ENCODE assay signal across 8 mouse cellular contexts in the genomic region with DNA sequence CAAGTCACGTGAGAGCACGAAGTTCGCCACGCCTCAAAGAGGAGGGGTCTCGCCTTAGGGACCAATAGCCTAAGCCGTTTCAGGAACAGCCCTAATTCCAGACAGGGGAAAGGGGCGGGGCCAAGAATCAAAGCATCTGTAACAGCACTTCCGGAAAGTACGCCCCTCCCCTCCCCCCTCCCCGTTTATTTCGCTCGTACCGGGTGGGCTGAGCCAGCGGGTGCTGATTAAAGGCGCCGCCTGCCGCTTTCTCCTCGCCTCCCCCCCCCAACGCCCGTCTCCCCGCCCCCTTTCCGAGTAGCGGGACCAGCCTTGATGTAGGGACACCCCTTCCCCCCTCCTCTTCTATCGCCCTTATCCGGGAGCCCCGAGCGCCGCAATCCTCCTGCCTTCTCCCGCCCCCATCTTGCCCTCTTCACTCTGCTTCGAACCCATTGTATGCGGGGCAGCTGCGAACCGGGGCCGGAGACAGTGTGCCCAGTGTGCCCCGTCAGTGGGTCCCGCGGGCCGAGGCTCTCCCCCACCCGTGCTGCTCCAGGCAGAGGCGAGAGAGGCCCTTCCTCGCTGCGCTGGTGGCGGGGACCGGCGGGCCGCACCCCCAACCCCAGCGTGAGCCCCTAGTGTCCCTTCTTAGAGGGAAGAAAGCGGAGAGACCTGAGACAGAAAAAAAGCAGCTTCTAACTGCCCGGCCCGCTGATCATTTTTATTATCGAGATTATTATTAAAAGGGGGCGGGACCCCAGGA. TPM values are rescaled to one million over a fixed set of nuclear protein-coding genes. Genes with fewer than 3 reads are reported as not detected.
DNase-seq lines count a peak whose midpoint lies in the region; ATAC-seq and TF ChIP-seq lines count a peak whose summit lies in the region.

No protein-coding gene starts in this region.

- TF ChIP-seq POLR2A in heart, adult 2 months (IDR thresholded peaks at IDR 0.05; ENCODE audit: insufficient read depth, low read depth, low read length), result 0 out of 2 replicates have a peak, but pooled peaks have one; percentile 61

- ATAC-seq in embryonic facial prominence, embryonic 14.5 days (ENCODE audit: low read depth), result peak; percentile 84
- peak; percentile 91 for ATAC-seq in limb, embryonic 13.5 days (ENCODE audit: low FRiP score, low read depth)
- peak; percentile 86 for ATAC-seq in midbrain, embryonic 16.5 days

- peaks cover 1% of the 10 kb centered on the region for H3K36me3 ChIP-seq in embryonic facial prominence, embryonic 14.5 days (ENCODE audit: control insufficient read depth, insufficient read depth, low read length)
- H3K36me3 ChIP-seq in heart, adult 2 months (ENCODE audit: control insufficient read depth, insufficient read depth, low read length), result peaks cover 5% of the 10 kb centered on the region; the same call in 1 of the 2 replicates
- H3K36me3 ChIP-seq in limb, embryonic 13.5 days, result no peaks in the 10 kb centered on the region
- no peaks in the 10 kb centered on the region for H3K36me3 ChIP-seq in midbrain, embryonic 16.5 days (ENCODE audit: control insufficient read depth, insufficient read depth, low read length)

- peak overlapping the region; percentile 97 for H3K4me2 ChIP-seq in embryonic facial prominence, embryonic 14.5 days (ENCODE audit: low read depth, low read length)
- peak overlapping the region; percentile 99 for H3K4me2 ChIP-seq in limb, embryonic 13.5 days (replicated peaks)
- peak overlapping the region; percentile 89 for H3K4me2 ChIP-seq in midbrain, embryonic 16.5 days (ENCODE audit: low read length)

- peak overlapping the region; percentile 99 for H3K27ac ChIP-seq in embryonic facial prominence, embryonic 14.5 days (replicated peaks; ENCODE audit: low read depth, low read length)
- peak overlapping the region; percentile 99 for H3K27ac ChIP-seq in heart, adult 2 months
- peak overlapping the region; percentile 98 for H3K27ac ChIP-seq in limb, embryonic 13.5 days
- peak overlapping the region; percentile 98 for H3K27ac ChIP-seq in midbrain, embryonic 16.5 days (ENCODE audit: low read length)

- peaks cover 7% of the 10 kb centered on the region for H3K4me1 ChIP-seq in embryonic facial prominence, embryonic 14.5 days (ENCODE audit: control insufficient read depth, insufficient read depth, low read length)
- peaks cover 3% of the 10 kb centered on the region for H3K4me1 ChIP-seq in heart, adult 2 months (ENCODE audit: control insufficient read depth, insufficient read depth, low read length)
- H3K4me1 ChIP-seq in limb, embryonic 13.5 days, result peaks cover 24% of the 10 kb centered on the region
- H3K4me1 ChIP-seq in midbrain, embryonic 16.5 days (ENCODE audit: control insufficient read depth, insufficient read depth, low read length), result peaks cover 11% of the 10 kb centered on the region

- no peak; the same call in none of the 2 replicates for TF ChIP-seq EP300 in heart, adult 2 months (IDR thresholded peaks at IDR 0.05; ENCODE audit: insufficient read depth, low read depth, low read length)

- H3K4me3 ChIP-seq in embryonic facial prominence, embryonic 14.5 days (ENCODE audit: low read depth, low read length), result peak overlapping the region; percentile 68
- peak overlapping the region; percentile 97 for H3K4me3 ChIP-seq in heart, adult 2 months
- peak overlapping the region; percentile 92 for H3K4me3 ChIP-seq in limb, embryonic 13.5 days
- peak overlapping the region; percentile 64 for H3K4me3 ChIP-seq in midbrain, embryonic 16.5 days (ENCODE audit: low read depth, low read length)

- TF ChIP-seq CTCF in heart, adult 2 months (IDR thresholded peaks at IDR 0.05), result no peak

- no peaks in the 10 kb centered on the region for H3K9me3 ChIP-seq in embryonic facial prominence, embryonic 14.5 days (ENCODE audit: control insufficient read depth, low read length)
- no peaks in the 10 kb centered on the region for H3K9me3 ChIP-seq in limb, embryonic 13.5 days
- H3K9me3 ChIP-seq in midbrain, embryonic 16.5 days (replicated peaks; ENCODE audit: control insufficient read depth, low read length, poor library complexity, severe bottlenecking), result no peaks in the 10 kb centered on the region

- H3K79me2 ChIP-seq in heart, adult 2 months (replicated peaks; ENCODE audit: control insufficient read depth, insufficient read depth, low read length), result no peaks in the 10 kb centered on the region

- H3K27me3 ChIP-seq in embryonic facial prominence, embryonic 14.5 days (replicated peaks; ENCODE audit: control insufficient read depth, insufficient read depth, low read length), result no peaks in the 10 kb centered on the region
- no peaks in the 10 kb centered on the region for H3K27me3 ChIP-seq in heart, adult 2 months (ENCODE audit: control insufficient read depth, insufficient read depth, low read length)
- no peaks in the 10 kb centered on the region for H3K27me3 ChIP-seq in limb, embryonic 13.5 days
- no peaks in the 10 kb centered on the region for H3K27me3 ChIP-seq in midbrain, embryonic 16.5 days (ENCODE audit: control insufficient read depth, insufficient read depth, low read depth, low read length)

- 1% methylated on average over 30 of the region's 52 CpGs for WGBS in embryonic facial prominence, embryonic 14.5 days
- under 1% methylated on average over 43 of the region's 52 CpGs for WGBS in heart, adult 2 months
- under 1% methylated on average over 39 of the region's 52 CpGs for WGBS in limb, embryonic 13.5 days
- WGBS in midbrain, embryonic 16.5 days, result under 1% methylated on average over 39 of the region's 52 CpGs

- H3K9ac ChIP-seq in embryonic facial prominence, embryonic 14.5 days (ENCODE audit: low read depth, low read length), result peak overlapping the region; percentile 81
- H3K9ac ChIP-seq in heart, adult 2 months (ENCODE audit: low read depth, low read length), result peak overlapping the region; percentile 89
- peak overlapping the region; percentile 86 for H3K9ac ChIP-seq in limb, embryonic 13.5 days
- peak overlapping the region; percentile 87 for H3K9ac ChIP-seq in midbrain, embryonic 16.5 days (ENCODE audit: low read depth, low read length)

- peak; percentile 100 for DNase-seq in 3T3-L1 (ENCODE audit: low read depth, low spot score)
- peak; percentile 71 to 95 for DNase-seq in adrenal gland, postnatal 4 days (ENCODE audit: low spot score in 2 of 2)
- peak; percentile 100 for DNase-seq in embryonic facial prominence, embryonic 14.5 days (ENCODE audit: low spot score)
- peak; percentile 92 to 98 for DNase-seq in heart, adult 2 months
- peak; percentile 99 for DNase-seq in kidney, adult 8-10 months
- DNase-seq in spleen, postnatal 10 days (ENCODE audit: low spot score in 2 of 2), result peak; percentile 79 to 97

- intact Hi-C loops in heart, adult 2 months (cut with DNase I), result loop anchor here (1.0 to 5.0 kb wide), 4 partner anchors 15 to 103 kb away; a partner anchor contains a TSS

RNA-seq across cellular contexts. Expression of a gene that starts 1.5 kb away (rescaled TPM):
- total RNA-seq in adrenal gland, postnatal 4 days (2021), result 10 to 100 TPM; 60.5 to 70.3 TPM
- 21.5 and 27.1 TPM in 2 replicates for polyA plus RNA-seq in embryonic facial prominence, embryonic 14.5 days (2014; fragmentation: Nextera tagmentation; extraction: Ambion mirVana)
- total RNA-seq in heart, adult 2 months (2021), result 10 to 100 TPM; 39.2 to 39.8 TPM
- polyA plus RNA-seq in heart, adult 2 months (2012; rRNA removed), result 17.2 and 24.1 TPM in 2 replicates
- polyA plus RNA-seq in limb, embryonic 13.5 days (2015; fragmentation: Nextera tagmentation; extraction: Ambion mirVana), result 13.6 and 14.2 TPM in 2 replicates
- 25.9 and 26.8 TPM in 2 replicates for polyA plus RNA-seq in midbrain, embryonic 16.5 days (2015; fragmentation: Nextera tagmentation; extraction: Ambion mirVana)

Comparison
In these comparisons a context has a peak if more than half of its experiments do, and no peak if none do; other contexts are left out.
1. Peak in every context shown above with its lines: DNase-seq, ATAC-seq, H3K4me3 ChIP-seq and H3K27ac ChIP-seq.